Mouse (Mus musculus) gastrocnemius, postnatal 4 days (tissue): ENCODE measurements around the gene Cdca7. TPM values are rescaled to one million over a fixed set of nuclear protein-coding genes. Genes with fewer than 3 reads are reported as not detected.

ENCODE experiments used
- DNase-seq, 2 experiments: peaks; one replicate each; pipeline ENCODE4 v3.0.0; 2021 to 2022; ENCODE audit warnings: low spot score in 2 of 2, mixed read lengths in 2 of 2
- total RNA-seq, 2 experiments: library from RNA; stranded (reverse); gene quantifications; 2 replicates each; pipeline ENCODE4 v1.2.3; 2021

The Cdca7 gene
- total RNA-seq, 2 experiments from 2014 or later, result 16.4 to 17.6 TPM

DNA sequence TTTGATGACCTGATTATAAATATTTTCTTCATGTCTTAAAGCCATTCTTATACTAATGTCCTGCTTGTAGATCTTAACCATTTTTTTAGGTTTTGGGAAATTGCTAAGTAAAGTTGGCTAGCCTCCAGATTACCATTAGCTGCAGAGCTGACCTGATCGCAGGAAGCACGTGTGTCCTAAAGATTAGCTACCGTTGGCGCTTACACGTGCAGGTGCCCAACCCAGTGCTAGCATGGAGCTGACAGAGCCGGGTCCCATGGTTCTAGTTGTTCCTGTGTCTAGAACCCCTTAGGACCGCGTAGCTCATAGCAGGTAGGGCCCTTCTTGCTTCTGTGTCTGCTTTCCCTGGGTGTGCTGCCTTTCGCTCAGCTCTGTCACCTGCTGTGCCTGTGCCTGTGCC lies 3.9 kb downstream of the Cdca7 start:
- no peak for DNase-seq

DNA sequence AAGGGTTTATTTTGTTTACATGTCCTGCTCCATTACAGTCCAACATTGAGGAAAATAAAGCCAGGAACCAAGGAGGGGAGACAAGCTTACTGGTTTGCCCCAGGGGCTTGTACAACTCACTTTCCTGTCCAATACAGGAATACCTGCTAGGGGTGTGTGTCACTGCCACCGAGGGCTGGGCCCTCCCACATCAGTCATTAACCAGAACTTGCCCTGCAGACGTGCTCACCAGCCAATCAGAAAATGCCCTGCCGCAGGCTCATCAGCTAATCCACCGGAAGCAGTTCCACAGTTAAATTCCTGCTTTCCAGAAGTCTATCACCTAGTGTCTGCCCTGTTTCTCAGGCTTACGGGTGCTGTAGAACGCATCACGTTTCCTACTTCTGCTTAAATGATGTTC lies 15.7 kb downstream of the Cdca7 start:
- DNase-seq, result no peak

DNA sequence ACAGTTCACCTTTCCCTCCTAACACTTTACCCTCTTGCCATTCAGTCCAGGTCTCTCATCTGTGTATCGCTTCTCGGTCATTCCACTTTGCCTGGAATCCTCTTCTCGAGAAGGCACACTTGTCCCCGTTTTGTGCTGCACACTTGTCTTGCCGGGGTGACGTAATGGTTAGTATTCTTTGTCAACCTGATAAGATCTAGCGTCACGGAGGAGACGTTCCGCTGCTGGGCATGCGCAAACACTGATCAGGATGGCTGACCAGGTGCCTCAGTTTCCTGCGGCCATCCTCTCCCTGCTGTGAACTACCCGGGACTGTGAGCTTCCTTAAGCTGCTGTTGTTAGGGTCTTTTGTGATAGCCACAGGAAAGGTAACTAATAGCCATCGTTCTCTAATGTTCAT lies 17.1 kb downstream of the Cdca7 start:
- no peak for DNase-seq

DNA sequence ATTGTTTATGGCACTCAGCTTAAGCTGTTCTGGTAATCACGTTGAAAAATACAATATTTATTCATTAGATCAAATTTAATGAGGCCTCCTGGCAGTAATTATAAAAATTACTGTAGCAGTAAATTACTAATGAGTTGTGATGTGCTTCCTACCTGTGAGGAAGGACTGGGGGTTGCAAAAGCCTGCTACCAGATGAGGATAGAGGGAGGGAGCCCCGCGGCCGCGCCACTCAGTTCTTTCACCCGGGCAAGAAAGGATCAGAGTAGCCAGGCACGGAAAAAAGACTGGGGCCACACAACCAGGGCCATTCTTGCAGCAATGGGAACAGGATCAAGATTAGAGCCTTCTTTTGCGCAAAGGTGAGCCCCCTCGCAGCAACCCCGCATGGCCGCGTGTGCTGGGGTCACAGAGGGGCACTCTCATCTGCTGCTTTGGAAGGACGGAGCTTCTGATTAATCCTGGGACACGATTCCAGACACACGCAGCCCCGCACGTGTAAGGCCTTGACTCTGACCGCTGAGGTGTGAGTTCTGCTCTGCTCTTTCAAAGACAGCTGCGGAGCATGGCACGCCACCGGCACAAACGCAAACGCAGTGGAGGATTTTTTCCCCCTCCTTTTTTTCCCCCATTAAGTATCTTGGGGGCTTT lies 23.2 kb downstream of the Cdca7 start:
- no peak for DNase-seq

DNA sequence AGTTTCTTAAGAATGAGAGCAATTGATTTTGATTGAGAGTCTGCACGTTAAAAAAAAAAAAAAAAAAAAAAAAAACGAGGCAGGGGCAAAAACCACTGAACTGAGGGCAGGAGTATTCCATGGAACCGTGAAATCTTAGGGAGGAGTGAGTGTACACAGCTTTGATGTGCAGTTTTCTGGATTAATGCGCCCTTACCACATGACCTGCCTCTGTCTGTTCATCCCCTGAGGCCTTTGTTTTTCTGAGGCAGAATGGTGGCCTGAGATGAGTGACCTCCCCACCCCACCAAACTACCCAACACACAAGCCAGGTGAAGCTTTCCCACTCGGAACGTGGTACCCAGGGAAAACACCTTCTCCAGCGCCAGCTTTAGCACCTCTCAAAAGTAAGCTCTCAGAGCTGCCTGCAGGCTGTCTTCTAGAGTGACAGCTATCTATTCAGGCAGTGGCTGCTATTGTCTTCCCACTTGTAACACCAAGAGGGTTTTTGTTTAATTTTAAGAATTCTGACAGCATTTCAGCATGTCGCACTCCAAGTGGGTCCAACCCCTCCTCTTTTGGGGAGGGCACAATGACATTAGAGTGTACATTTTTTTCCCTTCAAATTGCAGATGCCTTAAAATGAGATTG lies 23.9 kb downstream of the Cdca7 start:
- no peak for DNase-seq

DNA sequence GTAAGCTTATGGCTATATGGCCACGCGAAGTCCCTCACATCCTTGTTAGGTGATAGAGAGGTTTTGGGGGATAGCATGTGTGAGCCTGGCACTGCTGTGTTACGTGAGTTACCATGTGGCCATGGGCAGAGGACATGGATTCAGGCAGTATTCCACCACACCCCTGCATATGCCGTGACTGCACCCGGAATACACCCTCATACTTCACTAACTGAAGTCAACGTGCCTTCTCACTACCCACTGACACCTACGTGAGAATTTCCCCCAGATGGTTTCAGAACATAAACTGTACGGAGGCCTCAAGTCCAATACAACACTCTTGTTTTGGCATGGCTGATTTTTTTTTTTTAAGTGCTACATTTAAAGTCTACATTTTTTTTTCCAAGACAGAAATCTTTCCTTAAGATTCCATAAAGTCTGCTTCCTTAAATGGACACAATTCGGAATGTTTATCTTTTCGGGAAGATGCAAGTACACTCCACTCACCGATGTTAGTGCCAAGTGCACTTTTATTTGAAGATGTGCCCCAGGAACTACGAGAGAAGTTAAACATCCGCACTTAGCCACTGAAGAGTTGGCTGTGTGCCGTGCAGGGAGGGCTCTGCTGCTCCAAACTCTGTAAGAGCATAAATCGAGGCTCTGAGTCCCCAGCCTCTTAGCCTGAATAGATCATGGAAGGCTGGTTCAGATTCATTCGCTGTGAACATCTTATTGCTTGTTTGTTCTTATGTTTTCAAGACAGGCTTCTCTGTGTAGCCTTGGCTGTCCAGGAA lies 26.3 kb downstream of the Cdca7 start:
- DNase-seq, result no peak

DNA sequence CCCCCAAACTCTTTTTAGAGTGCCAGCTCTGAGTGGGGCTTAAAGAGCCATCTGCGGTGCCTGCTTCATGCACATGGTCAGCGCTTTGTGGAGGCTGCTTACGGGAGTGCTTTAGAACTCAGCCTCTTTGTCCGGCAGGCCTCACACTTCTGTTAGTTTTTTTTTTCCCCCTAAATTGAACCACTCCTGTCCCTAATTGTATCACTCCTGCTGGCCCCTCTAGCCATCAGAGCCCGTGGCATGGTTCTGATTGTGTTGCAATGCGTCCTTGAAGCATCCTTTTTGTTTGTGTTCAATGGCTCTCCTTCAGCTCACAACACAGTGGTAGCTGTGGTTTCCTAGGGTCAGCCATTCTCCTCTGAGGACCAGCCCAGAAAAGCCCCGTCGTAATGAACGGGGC lies 27.7 kb downstream of the Cdca7 start:
- no peak for DNase-seq

DNA sequence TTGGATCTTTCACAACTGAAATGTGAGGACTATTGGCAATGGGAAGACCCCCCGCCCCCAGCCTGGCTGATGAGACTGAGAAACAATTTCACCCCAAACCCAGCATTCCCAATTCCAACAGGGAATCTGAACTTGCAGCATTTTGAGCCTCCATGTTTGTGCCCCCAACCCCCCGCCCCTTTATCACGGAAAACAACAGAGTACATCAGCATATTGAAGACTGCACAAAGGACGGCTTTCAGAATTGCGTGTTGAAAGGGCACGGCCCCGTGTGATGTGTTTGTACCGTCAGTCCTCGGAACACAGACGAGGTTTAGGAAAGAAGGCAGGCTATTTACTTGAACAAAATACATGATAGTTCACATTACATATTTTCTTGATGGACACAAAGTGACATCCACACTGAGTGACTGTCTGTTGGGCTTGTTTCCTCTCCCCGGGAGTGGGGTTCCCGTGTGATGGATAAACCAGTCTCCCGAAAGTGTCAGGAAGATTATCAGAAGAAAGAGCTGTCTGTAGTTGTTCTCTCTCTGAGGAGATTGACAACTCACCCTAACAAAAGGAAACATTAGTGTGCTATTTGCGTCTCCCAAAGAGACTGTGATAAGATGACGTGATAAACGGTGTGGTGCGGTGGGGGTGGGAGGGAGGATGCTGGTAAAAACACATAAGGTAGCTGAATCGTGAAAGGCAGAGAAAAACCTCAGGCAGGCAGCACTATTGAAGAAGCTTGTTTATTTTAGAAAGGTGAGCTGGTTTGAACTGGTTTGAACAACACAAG lies 32.1 kb downstream of the Cdca7 start:
- no peak for DNase-seq

DNA sequence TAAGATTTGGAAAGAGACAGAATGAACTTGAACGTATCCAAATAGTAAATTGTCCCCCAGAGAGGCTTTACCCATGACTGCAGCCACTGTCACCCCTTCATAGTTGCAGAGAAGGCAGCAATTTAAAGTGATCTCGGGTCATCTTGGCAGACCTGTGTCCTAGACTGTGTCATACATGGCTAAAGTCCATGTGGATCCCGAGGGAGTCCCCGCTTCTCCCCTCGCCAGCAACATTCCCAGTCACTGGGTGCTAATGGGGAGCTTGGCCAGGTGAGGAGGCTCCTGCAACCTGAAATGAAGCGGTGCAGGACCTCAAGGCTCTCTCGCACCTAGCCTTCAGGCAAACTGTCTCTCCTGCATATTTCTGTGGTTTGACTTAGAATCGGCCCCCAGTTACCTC lies 32.9 kb downstream of the Cdca7 start:
- no peak for DNase-seq

DNA sequence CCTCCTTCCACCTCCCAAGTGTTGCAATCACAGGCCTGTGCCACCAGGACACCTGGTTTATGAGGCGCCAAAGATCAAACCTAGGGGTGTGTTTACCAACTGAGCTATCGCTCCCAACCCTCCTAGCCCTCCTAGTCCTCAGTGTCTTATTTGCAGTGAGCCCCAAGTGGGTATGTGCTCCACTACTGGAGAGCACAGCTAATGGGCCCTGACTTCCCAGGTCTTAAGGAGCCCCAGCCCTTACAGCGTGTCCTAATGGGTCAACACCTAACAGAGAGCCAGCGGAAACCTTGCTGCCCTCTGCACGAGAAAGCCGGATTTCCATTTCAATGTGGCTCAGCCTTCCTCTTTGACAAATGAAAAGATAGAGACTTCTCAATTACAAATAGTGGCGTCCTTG lies 39.6 kb downstream of the Cdca7 start:
- no peak for DNase-seq

DNA sequence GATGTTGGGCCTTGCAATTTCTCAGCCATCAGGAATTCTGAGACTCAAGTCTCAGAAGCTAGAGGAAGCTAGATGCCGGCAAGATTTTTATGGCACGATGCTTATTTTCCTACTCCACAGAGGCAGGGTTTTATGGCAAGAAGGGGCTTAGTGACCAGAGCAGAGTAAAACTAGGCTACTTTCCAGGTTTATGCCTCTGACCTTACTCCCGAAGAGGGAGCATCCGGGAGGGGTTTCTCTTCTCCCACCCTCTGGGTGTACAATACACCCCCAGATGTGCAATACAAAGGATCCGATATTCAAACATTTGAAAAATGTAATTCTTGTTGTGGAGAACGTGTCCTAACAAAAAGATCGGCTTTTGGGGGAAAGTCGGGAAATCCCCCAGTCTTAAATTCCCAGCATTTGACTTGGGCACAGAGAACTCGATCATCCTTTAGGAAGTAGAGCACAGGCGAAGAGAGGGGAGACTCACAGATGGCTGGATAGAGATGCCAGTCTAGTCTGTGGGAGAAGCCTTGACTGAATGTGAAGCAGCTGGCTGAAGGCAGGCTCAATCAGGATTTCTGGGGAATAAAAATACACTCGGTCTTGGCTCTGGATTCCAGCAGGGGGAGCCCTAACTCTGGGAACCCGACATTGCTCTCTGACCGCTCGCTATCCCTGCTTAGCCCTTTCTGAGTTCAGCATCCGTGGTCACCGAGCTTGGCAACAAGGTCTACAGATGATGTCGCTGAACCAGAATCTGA lies 40.2 kb downstream of the Cdca7 start:
- DNase-seq, result peak; percentile 66 to 83

DNA sequence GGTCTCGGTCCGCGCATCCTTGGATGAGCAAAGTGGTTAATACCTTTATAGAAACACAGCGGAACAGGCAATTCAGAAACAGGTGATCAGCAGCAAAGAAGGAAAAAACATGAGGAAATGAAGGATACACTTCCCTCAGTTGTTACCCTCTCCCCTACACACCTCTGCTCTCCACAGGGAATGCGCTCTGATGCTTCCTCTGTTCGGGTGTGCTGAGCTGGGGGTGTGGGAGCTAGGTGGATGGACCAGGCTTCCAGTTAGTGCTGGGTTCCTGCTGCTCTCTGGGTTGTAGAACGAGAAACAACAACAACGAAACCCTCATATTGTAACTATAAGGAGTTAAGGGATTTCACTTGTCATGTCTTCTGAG lies 40.7 kb downstream of the Cdca7 start:
- no peak for DNase-seq

DNA sequence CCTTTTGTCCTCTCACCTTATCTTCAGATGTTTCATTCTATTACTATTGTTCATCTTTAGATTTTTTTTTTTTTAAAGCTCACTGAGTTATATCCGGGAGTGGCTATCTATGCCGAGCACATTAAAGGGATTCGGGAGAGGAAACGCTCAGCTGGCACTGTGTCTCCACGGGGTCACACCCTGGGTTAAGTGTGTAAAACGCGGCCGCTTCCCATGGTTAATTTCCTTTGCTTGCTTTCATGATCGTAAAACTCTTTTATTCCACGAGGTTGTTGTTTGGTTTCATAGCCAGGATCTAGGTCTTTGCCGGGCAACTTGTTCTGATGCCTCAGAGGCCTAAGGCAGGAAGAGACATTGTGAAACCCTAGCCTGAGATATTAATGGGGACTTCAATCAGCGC lies 48.1 kb downstream of the Cdca7 start:
- no peak for DNase-seq

DNA sequence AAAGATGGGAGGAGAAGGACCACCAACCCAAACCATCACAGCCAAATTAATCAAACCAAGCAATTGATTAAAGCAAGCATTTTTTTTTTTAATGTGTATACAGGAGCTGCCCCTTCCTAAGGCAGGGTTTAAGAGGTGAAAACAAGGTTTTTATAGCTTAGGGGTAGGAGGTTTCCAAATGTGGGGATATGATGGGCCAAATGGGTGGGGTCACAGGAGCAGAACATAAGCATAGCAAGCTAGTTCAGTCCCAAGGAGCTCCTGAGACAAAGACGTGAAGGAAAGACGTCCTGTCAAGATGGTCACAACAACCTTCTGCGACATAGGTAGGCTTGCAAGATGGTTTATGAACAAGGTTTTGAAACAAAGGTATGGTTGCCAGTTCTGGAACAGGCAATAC lies 49.6 kb downstream of the Cdca7 start:
- DNase-seq, result no peak

DNA sequence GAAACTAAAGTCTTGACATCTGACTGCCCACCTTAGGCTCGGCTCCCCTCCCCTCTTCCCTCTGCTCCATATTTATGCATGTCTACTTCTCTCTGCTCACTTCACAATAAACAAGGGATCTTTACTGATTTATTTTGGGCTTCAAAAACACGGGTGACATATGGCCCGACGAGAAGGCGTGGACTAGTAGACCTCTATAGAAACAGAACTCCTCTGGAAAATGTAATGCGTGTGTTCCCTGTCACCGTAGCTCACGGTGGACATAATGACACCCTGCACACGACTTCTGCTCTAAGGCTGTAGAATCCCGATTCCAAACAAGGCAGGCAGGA lies 53.0 kb downstream of the Cdca7 start:
- no peak for DNase-seq

DNA sequence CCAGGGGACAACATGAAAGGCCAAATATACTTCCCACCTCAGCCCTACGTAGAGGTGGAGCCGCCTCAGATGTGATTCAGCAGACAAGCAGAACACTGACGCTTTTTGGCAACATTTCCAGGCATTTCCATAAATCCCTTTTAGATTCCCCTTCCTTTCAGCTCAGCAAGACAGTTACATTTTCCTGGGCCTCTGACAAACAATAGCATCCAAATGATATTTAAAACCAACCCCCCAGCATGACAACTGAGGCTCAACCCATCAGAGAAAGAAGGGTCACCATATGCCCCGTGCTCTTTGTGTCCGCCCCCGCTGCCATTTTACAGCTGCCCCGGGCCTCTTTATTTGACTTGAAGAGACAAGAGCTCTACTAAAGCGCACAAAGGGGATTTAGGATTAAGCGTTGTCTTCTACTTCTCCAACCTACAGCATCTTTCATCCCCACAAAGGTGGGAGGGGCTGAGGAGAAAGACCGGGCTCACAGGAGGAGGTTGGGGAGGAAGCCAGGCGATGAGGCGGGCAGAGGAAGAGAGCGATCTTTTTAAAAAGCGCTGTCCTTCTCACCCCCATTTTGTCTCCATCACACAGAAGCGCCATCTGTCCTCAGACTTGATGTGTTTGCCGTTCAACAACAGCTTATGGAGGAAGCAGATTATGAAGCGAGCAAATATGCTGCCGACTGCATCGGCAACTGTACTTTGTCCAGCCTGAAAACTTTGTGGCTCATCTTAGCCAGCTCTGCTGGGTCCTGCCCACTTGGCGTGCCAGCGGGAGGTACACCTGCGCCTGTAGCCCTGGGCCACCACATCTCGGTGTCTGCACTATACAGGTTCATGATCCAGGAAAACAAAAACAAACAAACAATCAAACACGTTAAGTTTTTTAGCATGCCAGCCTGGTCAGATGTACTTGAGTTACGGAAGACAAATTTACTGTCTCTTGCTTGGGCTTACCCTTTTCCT lies 53.7 kb downstream of the Cdca7 start:
- no peak for DNase-seq

DNA sequence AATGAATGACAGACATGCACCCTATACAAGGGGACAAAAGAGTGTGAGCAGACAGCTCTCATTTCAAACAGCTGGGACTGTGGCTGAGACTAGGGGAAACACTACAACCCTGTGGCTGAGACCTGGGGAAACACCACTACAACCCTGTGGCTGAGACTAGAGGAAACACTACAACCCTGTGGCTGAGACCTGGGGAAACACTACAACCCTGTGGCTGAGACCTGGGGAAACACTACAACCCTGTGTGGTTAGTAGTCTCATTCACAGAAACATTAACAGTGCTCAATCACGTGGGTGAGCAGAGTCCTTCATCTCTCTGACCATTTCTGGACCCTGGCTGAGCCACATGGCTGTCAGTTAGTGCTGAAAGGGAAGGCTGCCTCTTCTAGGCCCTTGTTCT lies 59.9 kb downstream of the Cdca7 start:
- DNase-seq, result no peak
